Mouse (Mus musculus): Measurements from ENCODE around the gene Sipa1l1.

- TF ChIP-seq POLR2A (IDR thresholded peaks at IDR 0.05; ENCODE audit: borderline replicate concordance, insufficient read depth, low read length) = no peak
- TF ChIP-seq CTCF (IDR thresholded peaks at IDR 0.05; ENCODE audit: borderline replicate concordance, insufficient read depth, low read depth, low read length) = no peak
These were observed 117.7 kb downstream of the Sipa1l1 start for GRCm38 (mm10) chr12:82286804-82287203.

Data from cerebellum, adult 2 months (tissue).